Mouse (Mus musculus) cortical plate, adult 2 months (tissue): Measurements from ENCODE around the gene Gm12355.

ENCODE experiments used
- CTCF ChIP-seq: fragments of 200-500 bp; IDR thresholded peaks from 2 replicates; pipeline ENCODE4 v1.5.1; 2011; ENCODE audit warnings: mild to moderate bottlenecking, control low read depth, low read length; ENCODE audit not compliant: insufficient read depth; ENCODE audit errors: extremely low read depth
- POLR2A ChIP-seq: fragments of 200-500 bp; IDR thresholded peaks from 2 replicates; pipeline ENCODE4 v1.6.1; 2011; ENCODE audit warnings: mild to moderate bottlenecking, low read length, control low read depth; ENCODE audit not compliant: insufficient read depth; ENCODE audit errors: extremely low read depth

DNA sequence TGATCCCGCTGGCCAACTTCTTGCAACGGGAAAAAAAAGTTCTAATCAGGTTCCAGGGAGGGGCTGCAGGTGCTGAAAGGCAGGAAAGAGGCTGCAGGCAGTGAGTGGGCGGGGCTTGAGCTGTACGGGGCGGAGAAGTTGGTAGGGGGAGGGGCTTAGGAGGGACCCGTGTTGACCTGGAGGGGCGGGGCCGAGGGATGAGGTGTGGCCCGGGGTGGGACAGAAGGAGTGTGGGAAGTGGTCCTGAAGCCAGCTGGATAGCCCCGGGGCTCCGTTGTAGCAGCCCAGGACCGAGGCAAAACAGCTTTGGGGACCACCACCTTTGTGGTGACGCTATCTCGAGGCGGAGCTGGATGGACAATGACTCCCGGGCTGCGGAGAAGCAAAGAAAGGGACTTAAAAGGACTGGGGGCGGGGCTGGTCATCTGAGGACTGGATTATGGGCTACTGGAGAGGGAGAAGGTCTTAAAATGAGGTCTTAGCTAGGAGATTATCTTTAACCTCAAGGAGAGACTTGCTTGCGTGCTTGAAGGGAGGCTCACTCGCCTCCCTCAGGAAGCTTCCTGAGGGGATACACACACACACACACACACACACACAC, 23.3 kb downstream of the Gm12355 start:
- TF ChIP-seq CTCF: no peak
- TF ChIP-seq POLR2A: no peak
